Mouse (Mus musculus) thymus, postnatal 0 days (tissue): ENCODE data around the gene Msantd3. TPM values are rescaled to one million over a fixed set of nuclear protein-coding genes. Genes with fewer than 3 reads are reported as not detected.

Experiments
- DNase-seq: peaks from one replicate; pipeline ENCODE4 v3.0.0-alpha.2; 2015; ENCODE audit warnings: low spot score
- polyA plus RNA-seq: library from polyadenylated mRNA; unstranded; fragments of >200 nt; fragmentation: Nextera tagmentation; extraction: Ambion mirVana; gene quantifications from 2 replicates; pipeline ENCODE4 v1.2.1, GENCODE M21; 2015

Msantd3 gene
- polyA plus RNA-seq, 1 experiment from 2014 or later: 3.6 TPM

GRCm38 (mm10) chr4:48596111-48596510, 56.4 kb downstream of the Msantd3 start:
- DNase-seq: no peak

GRCm38 (mm10) chr4:48605650-48606049, 65.9 kb downstream of the Msantd3 start:
- no peak for DNase-seq

GRCm38 (mm10) chr4:48609485-48609884, 69.8 kb downstream of the Msantd3 start:
- no peak for DNase-seq

- DNase-seq: no peak
Measured at GRCm38 (mm10) chr4:48610251-48610650, 70.5 kb downstream of the Msantd3 start.

Other genes with a start within 250 kb of the Msantd3 start
- 44.0 and 46.6 TPM in 2 replicates for gene Tex10, start 66.5 kb upstream of the Msantd3 start, polyA plus RNA-seq
- gene Tmeff1, start 45.2 kb downstream of the Msantd3 start, polyA plus RNA-seq: 4.0 and 4.5 TPM in 2 replicates
- gene Cavin4, start 123.6 kb downstream of the Msantd3 start, polyA plus RNA-seq: 0.25 and 0.37 TPM in 2 replicates